Mouse (Mus musculus) heart, postnatal 0 days (tissue): ENCODE measurements around the gene Lhx9.
"Not testable (repeated sequence)": the region's sequence is repeated elsewhere in the genome, so short reads cannot be mapped to it uniquely, and the experiment has no call there.

Experiments used
- CTCF ChIP-seq: IDR thresholded peaks from 2 replicates; pipeline ENCODE4 v1.5.1; 2016; ENCODE audit warnings: antibody characterized with exemption, control low read depth, low read depth
- EP300 ChIP-seq: IDR thresholded peaks from 2 replicates; pipeline ENCODE4 v1.6.1; 2016; ENCODE audit warnings: antibody characterized with exemption, low read depth

DNA sequence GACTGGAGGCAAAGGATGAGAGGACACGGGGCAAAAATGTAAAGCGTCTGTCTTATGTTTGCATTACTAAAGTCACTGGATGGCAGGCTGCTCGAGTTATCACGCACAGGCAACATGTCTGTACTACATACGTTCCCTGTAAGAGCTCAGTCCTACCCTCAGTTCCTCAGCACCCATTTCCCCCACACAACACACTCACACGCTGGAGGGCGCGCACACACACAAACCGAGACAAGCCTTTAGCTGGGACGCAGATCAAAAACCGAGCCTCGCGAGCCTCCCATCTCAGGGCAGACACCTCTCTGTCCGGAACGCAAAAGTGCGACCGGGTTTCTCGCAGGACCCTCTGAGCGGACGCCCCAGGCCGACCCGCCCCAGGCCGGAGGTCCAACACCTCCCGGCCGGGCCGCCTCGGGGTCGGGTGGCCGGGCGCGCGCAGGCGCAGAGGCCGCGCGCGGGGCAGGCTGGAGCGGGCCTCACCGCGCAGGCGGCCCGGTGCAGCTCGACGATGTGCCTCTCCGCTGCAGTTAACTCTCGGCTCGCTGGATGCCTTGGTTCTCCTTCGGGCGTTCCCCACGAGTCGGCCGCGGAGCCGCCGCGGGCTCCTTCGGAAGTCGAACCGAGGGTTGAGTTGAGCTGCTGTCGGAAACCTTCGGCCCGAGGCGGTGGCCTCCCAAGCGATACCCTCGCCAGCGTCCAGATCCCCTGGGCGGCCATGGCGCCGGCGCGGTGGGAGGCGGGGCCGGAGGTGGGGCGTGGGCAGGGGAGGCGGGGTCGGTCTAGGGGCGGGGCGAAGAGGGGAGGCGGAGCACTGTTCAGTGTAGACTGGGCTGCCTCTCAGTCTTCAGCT is 7.9 kb upstream of the Lhx9 start, which contains the start of gene 2310009B15Rik:
- TF ChIP-seq CTCF, EP300: not testable (repeated sequence)
